Mouse (Mus musculus) hindbrain, embryonic 14.5 days (tissue): ENCODE results near the gene Cobl. TPM values are rescaled to one million over a fixed set of nuclear protein-coding genes. Genes with fewer than 3 reads are reported as not detected.

ENCODE experiments used
- ATAC-seq: fragments of 200-750 bp; cut with Nextera tagmentation; 2 replicates; pipeline ENCODE4 v1.8.0; 2017; ENCODE audit warnings: moderate number of reproducible peaks, mild to moderate bottlenecking, moderate TSS enrichment, moderate library complexity; ENCODE audit not compliant: low FRiP score
- DNase-seq: peaks from one replicate; pipeline ENCODE4 v3.0.0-alpha.2; 2015; ENCODE audit warnings: low spot score
- H3K27ac ChIP-seq: fragments of 300-500 bp; sonication (generic); 2 replicates; pipeline ENCODE4 v1.5.1; 2014; ENCODE audit warnings: mild to moderate bottlenecking, moderate library complexity
- H3K27me3 ChIP-seq: fragments of 300-500 bp; sonication (generic); 2 replicates; pipeline ENCODE4 v1.6.1; 2014; ENCODE audit warnings: mild to moderate bottlenecking, low read length, mixed read lengths; ENCODE audit not compliant: control insufficient read depth, insufficient read depth
- H3K36me3 ChIP-seq: fragments of 300-500 bp; sonication (generic); replicated peaks from 2 replicates; pipeline ENCODE4 v1.6.1; 2014; ENCODE audit not compliant: control insufficient read depth, insufficient read depth
- H3K4me1 ChIP-seq: fragments of 300-500 bp; sonication (generic); replicated peaks from 2 replicates; pipeline ENCODE4 v1.6.1; 2014; ENCODE audit warnings: antibody characterized with exemption, low read length, mixed read lengths; ENCODE audit not compliant: control insufficient read depth, insufficient read depth
- H3K4me2 ChIP-seq: fragments of 300-500 bp; sonication (generic); replicated peaks from 2 replicates; pipeline ENCODE4 v1.6.1; 2014; ENCODE audit warnings: mild to moderate bottlenecking, moderate library complexity
- H3K4me3 ChIP-seq: fragments of 300-500 bp; sonication (generic); replicated peaks from 2 replicates; pipeline ENCODE4 v1.5.1; 2014; ENCODE audit warnings: mild to moderate bottlenecking, low read length
- H3K9ac ChIP-seq: fragments of 300-500 bp; sonication (generic); 2 replicates; pipeline ENCODE4 v1.6.1; 2014
- H3K9me3 ChIP-seq: fragments of 300-500 bp; sonication (generic); 2 replicates; pipeline ENCODE4 v1.6.1; 2016; ENCODE audit warnings: low read length; ENCODE audit not compliant: control insufficient read depth
- WGBS: fragments of 180-500 bp; shearing (Covaris S2); extraction: QIAGEN DNeasy Blood & Tissue Kit; methylation state at CpG from one replicate; pipeline ENCODE4 v1.1.7; 2014; 5-methylcytosine and 5-hydroxymethylcytosine counted together
- polyA plus RNA-seq: library from polyadenylated mRNA; unstranded; fragments of >200 nt; fragmentation: Nextera tagmentation; extraction: Ambion mirVana; gene quantifications from 2 replicates; pipeline ENCODE4 v1.2.1, GENCODE M21; 2014

Cobl gene
- polyA plus RNA-seq, 1 experiment from 2014 or later, result 15.3 TPM

- no peak overlapping the region for H3K9ac ChIP-seq
- H3K4me3 ChIP-seq, result no peak overlapping the region
- no peaks in the 10 kb centered on the region for H3K9me3 ChIP-seq
- DNase-seq (no peak), ATAC-seq (no peak)
- no peaks in the 10 kb centered on the region for H3K27me3 ChIP-seq
- H3K4me2 ChIP-seq, result no peak overlapping the region
- no peaks in the 10 kb centered on the region for H3K4me1 ChIP-seq
- H3K36me3 ChIP-seq, result no peaks in the 10 kb centered on the region
- H3K27ac ChIP-seq, result no peak overlapping the region
- WGBS, result 87% methylated on average over 6 of the region's 6 CpGs
Observed at GRCm38 (mm10) chr11:12311419-12311818, 153.3 kb downstream of the Cobl start.

- 43% methylated on average over 3 of the region's 3 CpGs for WGBS
- no peaks in the 10 kb centered on the region for H3K27me3 ChIP-seq
Observed at GRCm38 (mm10) chr11:12309423-12310023, 155.2 kb downstream of the Cobl start.

GRCm38 (mm10) chr11:12304879-12305278, 159.9 kb downstream of the Cobl start:
- no peak overlapping the region for H3K9ac ChIP-seq
- no peak for DNase-seq

More at GRCm38 (mm10) chr11:12309423-12310023, 155.2 kb downstream of the Cobl start:
- ATAC-seq, result no peak
- Histone ChIP-seq H3K4me1 (no peaks in the 10 kb centered on the region), H3K9ac (no peak overlapping the region), H3K4me2 (no peak overlapping the region), H3K27ac (no peak overlapping the region), H3K4me3 (no peak overlapping the region), H3K36me3 (no peaks in the 10 kb centered on the region), H3K9me3 (no peaks in the 10 kb centered on the region)
- no peak for DNase-seq

DNA sequence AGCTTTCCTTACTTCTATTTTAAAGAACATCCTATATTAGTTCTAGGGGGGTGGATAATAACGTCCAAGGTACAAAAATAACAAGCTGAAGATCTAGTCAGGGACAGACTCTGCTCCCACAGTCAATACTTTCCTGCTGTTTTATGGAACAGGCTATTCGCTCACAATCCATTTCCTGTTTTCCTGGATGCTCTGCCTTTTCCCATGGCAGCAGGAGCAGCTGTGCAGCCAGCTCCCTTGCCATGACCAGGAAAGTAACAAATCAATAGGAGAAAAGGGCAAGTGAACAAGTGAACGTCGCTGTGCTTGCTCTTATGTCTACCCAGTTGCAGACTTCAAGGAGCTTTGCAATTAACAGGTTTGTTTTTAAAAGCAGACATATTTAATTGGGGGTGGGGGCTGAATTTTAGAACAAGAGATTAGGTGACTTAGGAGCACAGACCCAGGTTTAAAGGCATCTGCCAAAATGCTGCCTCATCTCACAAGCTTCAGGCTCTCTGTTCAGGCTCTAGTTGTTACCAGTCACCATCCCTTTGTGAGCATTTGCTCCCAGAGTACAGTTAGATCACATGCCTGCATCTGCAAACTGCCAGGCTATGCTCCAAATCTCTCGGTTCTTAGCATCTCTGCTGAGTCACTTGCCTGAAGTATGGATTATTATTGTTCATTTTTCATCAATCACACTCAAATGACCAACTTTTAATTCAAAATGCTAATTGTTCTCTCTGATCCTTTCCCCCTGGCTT, 164.9 kb downstream of the Cobl start:
- H3K9me3 ChIP-seq, result no peaks in the 10 kb centered on the region
- H3K27ac ChIP-seq, result peak overlapping the region; percentile 68
- H3K4me2 ChIP-seq, result no peak overlapping the region; the same call in 1 of the 2 replicates
- peak overlapping the region; percentile 14; the same call in 1 of the 2 replicates for H3K9ac ChIP-seq
- no peak for DNase-seq
- ATAC-seq, result peak; percentile 72
- no peaks in the 10 kb centered on the region for H3K27me3 ChIP-seq
- 42% methylated on average over 5 of the region's 5 CpGs for WGBS
- no peak overlapping the region for H3K4me3 ChIP-seq
- no peaks in the 10 kb centered on the region for H3K36me3 ChIP-seq
- H3K4me1 ChIP-seq, result peaks cover 8% of the 10 kb centered on the region; the same call in 1 of the 2 replicates

More at GRCm38 (mm10) chr11:12304879-12305278, 159.9 kb downstream of the Cobl start:
- Histone ChIP-seq H3K4me3 (no peak overlapping the region), H3K27me3 (no peaks in the 10 kb centered on the region), H3K4me2 (no peak overlapping the region), H3K36me3 (no peaks in the 10 kb centered on the region), H3K9me3 (no peaks in the 10 kb centered on the region), H3K27ac (no peak overlapping the region), H3K4me1 (peaks cover 4% of the 10 kb centered on the region; the same call in 1 of the 2 replicates)
- ATAC-seq, result no peak
- 69% methylated on average over 3 of the region's 3 CpGs for WGBS

DNA sequence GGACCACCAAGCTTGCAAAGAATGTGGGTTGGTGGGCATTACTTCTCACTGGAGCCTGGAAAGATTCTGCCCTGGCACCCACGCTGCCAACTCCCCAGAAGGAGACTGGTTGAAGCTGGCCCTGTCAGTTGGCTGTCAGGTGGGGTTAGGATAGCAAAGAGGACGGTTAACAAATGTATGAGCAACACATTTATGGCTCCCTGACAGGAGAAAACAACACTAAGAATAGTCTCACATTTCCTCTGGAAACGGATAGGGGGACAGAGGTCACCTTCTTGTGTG, 173.2 kb downstream of the Cobl start:
- H3K4me3 ChIP-seq, result no peak overlapping the region
- H3K4me2 ChIP-seq, result no peak overlapping the region
- H3K9me3 ChIP-seq, result no peaks in the 10 kb centered on the region
- H3K36me3 ChIP-seq, result no peaks in the 10 kb centered on the region
- 27% methylated on average over 3 of the region's 3 CpGs for WGBS
- DNase-seq, result no peak
- no peak overlapping the region for H3K27ac ChIP-seq
- H3K27me3 ChIP-seq, result no peaks in the 10 kb centered on the region
- no peak overlapping the region for H3K9ac ChIP-seq
- ATAC-seq, result no peak
- no peaks in the 10 kb centered on the region; the same call in 1 of the 2 replicates for H3K4me1 ChIP-seq

- no peak overlapping the region for H3K9ac ChIP-seq
- no peaks in the 10 kb centered on the region for H3K27me3 ChIP-seq
- H3K27ac ChIP-seq, result peak overlapping the region; percentile 26; the same call in 1 of the 2 replicates
- DNase-seq, result peak; percentile 91
- H3K36me3 ChIP-seq, result no peaks in the 10 kb centered on the region
- peak; percentile 91 for ATAC-seq
- no peaks in the 10 kb centered on the region for H3K9me3 ChIP-seq
- H3K4me3 ChIP-seq, result no peak overlapping the region
- no peaks in the 10 kb centered on the region; the same call in 1 of the 2 replicates for H3K4me1 ChIP-seq
- no peak overlapping the region for H3K4me2 ChIP-seq
- 45% methylated on average over 7 of the region's 7 CpGs for WGBS
Observed at GRCm38 (mm10) chr11:12290911-12291653, 173.7 kb downstream of the Cobl start.

DNA sequence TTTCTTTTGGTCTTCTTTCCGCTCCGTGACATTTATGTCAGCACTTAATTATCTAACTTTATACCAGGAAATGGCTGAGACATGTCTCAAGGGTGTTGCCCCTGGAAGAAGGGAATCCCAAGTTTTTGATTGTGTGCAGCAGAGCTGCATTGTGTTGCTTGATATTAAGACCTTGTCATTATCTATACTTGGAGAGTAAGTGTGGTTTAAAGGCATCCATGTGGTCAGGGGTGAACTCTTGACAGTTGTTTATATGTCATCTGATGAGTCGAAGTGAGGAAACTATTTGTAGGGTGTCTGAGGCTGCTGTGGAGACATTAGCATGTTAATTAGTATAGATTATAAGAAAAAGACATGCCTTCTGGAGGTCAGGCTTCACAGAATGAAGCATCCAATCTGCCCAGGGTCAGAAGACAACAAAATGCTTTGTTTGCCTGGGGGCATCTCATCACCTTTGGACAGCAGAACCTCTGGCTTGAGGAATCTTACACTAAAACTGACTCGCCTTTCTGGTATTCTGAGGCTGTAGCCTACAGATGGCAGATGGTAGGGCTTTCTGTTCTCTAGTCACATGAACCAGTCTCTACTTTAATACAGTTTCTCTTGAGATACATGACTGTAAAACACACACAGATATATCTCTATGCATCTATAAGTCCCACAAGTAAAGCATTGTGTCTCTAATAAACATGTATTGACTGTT, 179.3 kb downstream of the Cobl start:
- no peak for ATAC-seq
- H3K9ac ChIP-seq, result no peak overlapping the region

GRCm38 (mm10) chr11:12280711-12281110, 184.0 kb downstream of the Cobl start:
- ATAC-seq (no peak), DNase-seq (no peak)
- H3K36me3 ChIP-seq, result no peaks in the 10 kb centered on the region
- H3K27me3 ChIP-seq, result no peaks in the 10 kb centered on the region
- no peak overlapping the region for H3K9ac ChIP-seq
- H3K4me1 ChIP-seq, result no peaks in the 10 kb centered on the region
- WGBS, result 72% methylated on average over 7 of the region's 7 CpGs
- no peak overlapping the region for H3K4me2 ChIP-seq
- no peak overlapping the region for H3K27ac ChIP-seq
- no peaks in the 10 kb centered on the region for H3K9me3 ChIP-seq
- H3K4me3 ChIP-seq, result no peak overlapping the region

More for the DNA sequence above, 179.3 kb downstream of the Cobl start:
- Histone ChIP-seq H3K4me2 (no peak overlapping the region), H3K4me1 (no peaks in the 10 kb centered on the region), H3K36me3 (no peaks in the 10 kb centered on the region), H3K9me3 (no peaks in the 10 kb centered on the region), H3K4me3 (no peak overlapping the region), H3K27me3 (no peaks in the 10 kb centered on the region), H3K27ac (no peak overlapping the region)
- DNase-seq, result no peak
- 91% methylated on average over 4 of the region's 4 CpGs for WGBS

DNA sequence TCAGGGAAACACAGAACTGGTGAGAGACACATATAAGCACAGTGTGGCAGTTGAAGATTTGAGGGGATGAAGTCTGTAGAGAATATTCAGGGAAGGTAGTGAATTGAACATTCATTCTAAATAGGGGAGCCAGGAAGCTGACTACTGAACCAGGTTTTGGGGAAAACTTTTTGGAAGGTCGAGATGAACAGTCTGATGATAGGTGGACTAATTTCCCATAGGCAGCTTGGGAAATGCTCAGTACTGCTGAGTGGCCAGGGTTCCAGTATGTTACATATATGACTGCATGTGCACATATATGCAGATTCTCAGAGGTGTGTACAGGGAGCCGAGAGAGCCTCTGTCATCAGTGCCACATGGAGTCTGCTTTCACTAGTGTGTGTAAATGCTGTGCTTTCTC, 190.5 kb downstream of the Cobl start:
- Histone ChIP-seq H3K27ac (no peak overlapping the region), H3K4me1 (no peaks in the 10 kb centered on the region), H3K27me3 (no peaks in the 10 kb centered on the region), H3K9ac (no peak overlapping the region), H3K4me3 (no peak overlapping the region), H3K36me3 (no peaks in the 10 kb centered on the region), H3K4me2 (no peak overlapping the region), H3K9me3 (no peaks in the 10 kb centered on the region)
- WGBS, result 80% methylated on average over 2 of the region's 2 CpGs
- DNase-seq, result no peak
- ATAC-seq, result no peak
